Mouse (Mus musculus): Measurements from ENCODE around the gene Kdm5a. TPM values are rescaled to one million over a fixed set of nuclear protein-coding genes. Genes with fewer than 3 reads are reported as not detected.

Kdm5a gene
- polyA plus RNA-seq, 1 experiment, result 7.5 TPM

- Histone ChIP-seq H3ac (ENCODE audit: control insufficient read depth, insufficient read length) (no peak overlapping the region), H3K27me3 (ENCODE audit: control insufficient read depth, insufficient read depth, insufficient read length) (no peaks in the 10 kb centered on the region), H3K4me3 (no peak overlapping the region), H3K79me2 (ENCODE audit: control insufficient read depth, insufficient read depth) (no peaks in the 10 kb centered on the region), H3K36me3 (ENCODE audit: control insufficient read depth, insufficient read depth) (peaks cover 18% of the 10 kb centered on the region), H3K4me2 (ENCODE audit: low read depth) (no peak overlapping the region)
- TF ChIP-seq POLR2AphosphoS2 (IDR thresholded peaks at IDR 0.05; ENCODE audit: insufficient read length, low read depth) (no peak), MYOD1 (IDR thresholded peaks at IDR 0.05; ENCODE audit: control insufficient read depth in 1 of 3, insufficient read length in 2 of 3, low read depth in 2 of 3) (no peak), POLR2A (IDR thresholded peaks at IDR 0.05; ENCODE audit: insufficient read length, low read depth) (no peak), USF1 (IDR thresholded peaks at IDR 0.05; ENCODE audit: low read depth) (no peak), E2F4 (IDR thresholded peaks at IDR 0.05; ENCODE audit: insufficient read depth) (no peak), SRF (IDR thresholded peaks at IDR 0.05; ENCODE audit: control insufficient read depth, insufficient read length, low read depth) (no peak), MAX (IDR thresholded peaks at IDR 0.05; ENCODE audit: low read depth) (no peak), CEBPB (IDR thresholded peaks at IDR 0.05; ENCODE audit: insufficient read depth, poor library complexity, severe bottlenecking) (no peak), REST (IDR thresholded peaks at IDR 0.05; ENCODE audit: insufficient read depth, insufficient read length) (no peak), TCF12 (IDR thresholded peaks at IDR 0.05; ENCODE audit: insufficient read depth, poor library complexity, severe bottlenecking) (no peak), MYOG (IDR thresholded peaks at IDR 0.05; ENCODE audit: control insufficient read depth in 1 of 3, insufficient read depth in 1 of 3, insufficient read length in 2 of 3, low read depth in 2 of 3) (no peak)
Observed at GRCm38 (mm10) chr6:120481538-120481937, 117.6 kb downstream of the Kdm5a start.

GRCm38 (mm10) chr6:120482021-120482420, 118.1 kb downstream of the Kdm5a start:
- Histone ChIP-seq H3K36me3 (ENCODE audit: control insufficient read depth, insufficient read depth) (peaks cover 18% of the 10 kb centered on the region), H3K4me3 (no peak overlapping the region), H3ac (ENCODE audit: control insufficient read depth, insufficient read length) (no peak overlapping the region), H3K27me3 (ENCODE audit: control insufficient read depth, insufficient read depth, insufficient read length) (no peaks in the 10 kb centered on the region), H3K79me2 (ENCODE audit: control insufficient read depth, insufficient read depth) (no peaks in the 10 kb centered on the region), H3K4me2 (ENCODE audit: low read depth) (no peak overlapping the region)
- TF ChIP-seq USF1 (IDR thresholded peaks at IDR 0.05; ENCODE audit: low read depth) (no peak), TCF12 (IDR thresholded peaks at IDR 0.05; ENCODE audit: insufficient read depth, poor library complexity, severe bottlenecking) (no peak), TCF3 (IDR thresholded peaks at IDR 0.05; ENCODE audit: insufficient read length, low read depth) (no peak), MAX (IDR thresholded peaks at IDR 0.05; ENCODE audit: low read depth) (no peak), POLR2A (IDR thresholded peaks at IDR 0.05; ENCODE audit: insufficient read length, low read depth) (no peak), REST (IDR thresholded peaks at IDR 0.05; ENCODE audit: insufficient read depth, insufficient read length) (no peak), MYOD1 (IDR thresholded peaks at IDR 0.05; ENCODE audit: control insufficient read depth in 1 of 3, insufficient read length in 2 of 3, low read depth in 2 of 3) (no peak), MYOG (IDR thresholded peaks at IDR 0.05; ENCODE audit: control insufficient read depth in 1 of 3, insufficient read depth in 1 of 3, insufficient read length in 2 of 3, low read depth in 2 of 3) (no peak), SRF (IDR thresholded peaks at IDR 0.05; ENCODE audit: control insufficient read depth, insufficient read length, low read depth) (no peak), POLR2AphosphoS2 (IDR thresholded peaks at IDR 0.05; ENCODE audit: insufficient read length, low read depth) (no peak), E2F4 (IDR thresholded peaks at IDR 0.05; ENCODE audit: insufficient read depth) (no peak), CEBPB (IDR thresholded peaks at IDR 0.05; ENCODE audit: insufficient read depth, poor library complexity, severe bottlenecking) (no peak)

GRCm38 (mm10) chr6:120482756-120483155, 118.8 kb downstream of the Kdm5a start:
- TF ChIP-seq CEBPB (IDR thresholded peaks at IDR 0.05; ENCODE audit: insufficient read depth, poor library complexity, severe bottlenecking) (peak; percentile 91), TCF3 (IDR thresholded peaks at IDR 0.05; ENCODE audit: insufficient read length, low read depth) (no peak)
- no peak overlapping the region for H3ac ChIP-seq (ENCODE audit: control insufficient read depth, insufficient read length)
- peaks cover 15% of the 10 kb centered on the region for H3K36me3 ChIP-seq (ENCODE audit: control insufficient read depth, insufficient read depth)
- H3K4me3 ChIP-seq, result no peak overlapping the region
- peak overlapping the region; percentile 80 for H3K4me2 ChIP-seq (ENCODE audit: low read depth)
- no peaks in the 10 kb centered on the region for H3K79me2 ChIP-seq (ENCODE audit: control insufficient read depth, insufficient read depth)
- no peaks in the 10 kb centered on the region for H3K27me3 ChIP-seq (ENCODE audit: control insufficient read depth, insufficient read depth, insufficient read length)

GRCm38 (mm10) chr6:120483211-120483626, 119.3 kb downstream of the Kdm5a start:
- Histone ChIP-seq H3ac (ENCODE audit: control insufficient read depth, insufficient read length) (no peak overlapping the region), H3K27me3 (ENCODE audit: control insufficient read depth, insufficient read depth, insufficient read length) (no peaks in the 10 kb centered on the region), H3K4me3 (no peak overlapping the region), H3K36me3 (ENCODE audit: control insufficient read depth, insufficient read depth) (peaks cover 15% of the 10 kb centered on the region), H3K79me2 (ENCODE audit: control insufficient read depth, insufficient read depth) (no peaks in the 10 kb centered on the region), H3K4me2 (ENCODE audit: low read depth) (peak overlapping the region; percentile 80)
- TF ChIP-seq MYOD1 (IDR thresholded peaks at IDR 0.05; ENCODE audit: control insufficient read depth in 1 of 3, insufficient read length in 2 of 3, low read depth in 2 of 3) (no peak), POLR2AphosphoS2 (IDR thresholded peaks at IDR 0.05; ENCODE audit: insufficient read length, low read depth) (peak; percentile 32)

- Histone ChIP-seq H3K79me2 (ENCODE audit: control insufficient read depth, insufficient read depth) (no peaks in the 10 kb centered on the region), H3K36me3 (ENCODE audit: control insufficient read depth, insufficient read depth) (peaks cover 9% of the 10 kb centered on the region), H3K27me3 (ENCODE audit: control insufficient read depth, insufficient read depth, insufficient read length) (no peaks in the 10 kb centered on the region), H3K4me2 (ENCODE audit: low read depth) (no peak overlapping the region), H3ac (ENCODE audit: control insufficient read depth, insufficient read length) (no peak overlapping the region), H3K4me3 (no peak overlapping the region)
- no peak for TF ChIP-seq E2F4 (IDR thresholded peaks at IDR 0.05; ENCODE audit: insufficient read depth)
- no peak for TF ChIP-seq REST (IDR thresholded peaks at IDR 0.05; ENCODE audit: insufficient read depth, insufficient read length)
- no peak for TF ChIP-seq TCF3 (IDR thresholded peaks at IDR 0.05; ENCODE audit: insufficient read length, low read depth)
- TF ChIP-seq MAX (IDR thresholded peaks at IDR 0.05; ENCODE audit: low read depth), result no peak
- TF ChIP-seq POLR2AphosphoS2 (IDR thresholded peaks at IDR 0.05; ENCODE audit: insufficient read length, low read depth), result peak; percentile 12
- no peak for TF ChIP-seq POLR2A (IDR thresholded peaks at IDR 0.05; ENCODE audit: insufficient read length, low read depth)
- no peak for TF ChIP-seq MYOG (IDR thresholded peaks at IDR 0.05; ENCODE audit: control insufficient read depth in 1 of 3, insufficient read depth in 1 of 3, insufficient read length in 2 of 3, low read depth in 2 of 3)
Observed at GRCm38 (mm10) chr6:120485038-120485437, 121.1 kb downstream of the Kdm5a start.
